Mouse (Mus musculus): ENCODE measurements around the gene Trpm1. TPM values are rescaled to one million over a fixed set of nuclear protein-coding genes. Genes with fewer than 3 reads are reported as not detected.

Gene Trpm1
- polyA plus RNA-seq, 2 experiments from 2014 or later: 9.7 to 9.9 TPM

DNA sequence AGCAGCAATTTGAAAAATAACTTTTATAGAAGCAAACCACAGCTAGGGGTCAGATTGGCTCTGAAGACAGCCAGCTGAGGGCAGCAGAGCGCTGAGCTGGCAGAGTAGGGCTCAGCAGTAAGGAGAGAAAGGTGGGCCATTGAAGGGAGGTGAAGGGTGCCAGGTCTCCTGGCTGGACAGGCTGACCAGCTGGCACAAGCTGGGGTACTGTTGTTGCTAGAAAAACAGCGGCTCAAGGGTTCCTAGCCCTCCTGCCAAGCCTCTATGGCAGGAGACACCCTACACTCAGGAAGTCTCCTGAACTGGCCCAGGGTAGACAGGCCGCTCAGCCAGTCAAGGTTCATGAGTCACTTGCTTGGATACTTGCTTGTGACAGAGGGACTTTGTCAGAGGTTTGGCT, 11.4 kb downstream of the Trpm1 start:
- ATAC-seq: peak; percentile 25

DNA sequence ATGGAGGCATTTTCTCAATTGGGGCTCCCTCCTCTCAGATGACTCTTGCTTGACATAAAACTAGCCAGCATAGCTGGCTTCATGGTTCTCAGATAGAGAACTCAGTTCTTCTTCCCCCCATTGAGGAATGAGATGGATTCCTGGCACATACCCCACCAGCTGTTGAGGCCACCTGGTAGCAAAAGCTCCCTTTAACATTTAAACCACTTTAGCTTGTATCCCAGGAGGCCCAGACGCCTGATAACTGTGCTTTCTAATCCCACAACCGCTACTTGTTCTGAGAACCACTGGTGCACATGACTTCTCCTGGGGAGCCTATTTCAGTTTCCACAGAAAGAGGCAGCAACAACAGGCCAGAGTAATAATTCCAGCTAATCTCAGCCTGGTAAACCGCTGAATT, 12.4 kb downstream of the Trpm1 start:
- ATAC-seq: no peak

DNA sequence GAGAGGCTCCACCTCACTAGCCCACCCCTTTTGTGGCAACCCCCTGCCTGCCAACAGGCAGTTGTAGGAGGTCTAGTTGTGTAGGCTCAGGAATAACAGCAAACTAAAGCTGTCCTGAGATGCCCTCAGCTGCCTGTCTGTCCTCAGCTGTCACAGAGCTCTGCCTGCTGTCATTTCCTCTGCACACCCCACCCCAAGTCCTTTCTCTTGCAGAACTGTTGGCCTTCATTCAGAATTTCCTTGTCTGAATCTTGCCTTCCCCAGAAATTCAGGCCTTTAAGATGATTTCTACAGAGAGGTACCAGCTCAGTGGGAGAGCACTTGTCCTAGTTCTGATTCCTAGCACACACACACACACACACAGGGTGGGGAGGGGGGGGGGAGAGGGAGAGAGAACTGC, 13.1 kb downstream of the Trpm1 start:
- ATAC-seq: no peak

DNA sequence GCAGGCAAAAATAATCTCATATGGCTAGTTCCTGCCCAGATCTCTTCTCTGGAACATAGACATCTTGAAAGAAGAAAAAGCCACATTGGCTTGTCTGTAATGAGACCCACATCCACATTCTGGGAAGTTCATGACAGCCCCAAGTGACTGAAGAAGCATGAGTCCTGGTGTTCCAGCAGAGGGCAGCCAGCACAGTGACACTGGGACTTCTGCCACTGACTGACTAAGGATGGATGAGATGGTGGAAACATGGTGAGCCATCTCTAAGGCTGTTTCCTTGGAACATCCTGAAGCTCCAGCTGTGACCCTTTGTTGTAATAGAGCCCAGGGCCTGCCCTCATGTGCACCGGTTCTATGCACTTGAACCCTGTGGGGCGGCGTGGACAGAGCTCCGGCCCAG, 25.7 kb downstream of the Trpm1 start:
- ATAC-seq: no peak

DNA sequence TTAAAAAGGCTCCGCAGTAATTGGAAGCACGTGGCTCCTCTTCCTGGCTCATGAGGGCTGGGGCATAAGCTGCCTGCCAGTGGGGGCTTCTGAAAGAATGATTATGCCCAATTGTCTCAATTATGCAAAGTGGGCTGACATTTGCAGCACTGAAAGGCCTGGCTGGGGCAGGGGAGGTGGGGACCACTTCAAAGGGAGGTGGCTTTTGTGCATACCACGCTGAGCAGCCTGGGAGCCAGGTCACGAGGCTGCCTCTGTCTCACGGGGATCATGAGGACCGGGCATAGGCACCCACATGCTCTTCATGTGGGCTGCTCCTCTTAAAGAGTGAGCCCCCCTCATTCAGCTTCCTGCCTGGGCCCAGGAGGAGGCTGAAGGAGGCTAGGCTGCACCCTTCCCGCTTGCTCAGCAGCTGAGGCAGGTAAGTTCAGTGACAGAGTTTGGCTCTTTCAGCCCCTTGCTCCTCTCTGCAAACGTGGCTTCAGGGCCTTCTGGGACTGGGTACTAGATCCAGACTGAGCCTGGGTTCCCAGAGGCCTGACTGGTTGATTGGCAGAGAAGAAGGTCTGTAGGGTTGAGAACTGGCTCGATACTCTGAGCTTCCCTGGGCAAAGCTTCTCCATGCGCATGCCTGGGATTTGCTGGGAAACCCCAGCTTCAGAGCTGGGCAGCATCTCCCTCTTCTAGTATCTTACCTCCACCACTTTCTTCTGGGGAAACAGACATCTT, 31.7 kb downstream of the Trpm1 start:
- ATAC-seq: peak; percentile 75

DNA sequence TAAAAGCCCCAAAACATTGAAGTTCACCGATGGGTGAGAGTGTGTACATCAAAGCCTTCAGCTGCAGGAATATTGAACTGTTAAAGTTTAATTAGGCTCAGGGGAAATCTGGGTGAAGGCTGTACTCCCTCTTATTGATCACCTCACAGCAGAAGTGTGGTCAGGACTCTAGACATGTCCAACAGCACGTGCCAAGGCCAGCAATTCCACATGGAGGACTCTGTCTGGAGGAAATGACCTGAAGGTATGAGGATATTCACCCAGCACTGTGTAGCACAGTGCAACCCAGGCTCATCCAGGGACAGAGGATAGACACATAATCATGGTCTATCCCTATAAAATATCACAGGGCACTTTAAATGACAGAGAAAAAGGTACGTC, 32.3 kb downstream of the Trpm1 start:
- no peak for ATAC-seq

DNA sequence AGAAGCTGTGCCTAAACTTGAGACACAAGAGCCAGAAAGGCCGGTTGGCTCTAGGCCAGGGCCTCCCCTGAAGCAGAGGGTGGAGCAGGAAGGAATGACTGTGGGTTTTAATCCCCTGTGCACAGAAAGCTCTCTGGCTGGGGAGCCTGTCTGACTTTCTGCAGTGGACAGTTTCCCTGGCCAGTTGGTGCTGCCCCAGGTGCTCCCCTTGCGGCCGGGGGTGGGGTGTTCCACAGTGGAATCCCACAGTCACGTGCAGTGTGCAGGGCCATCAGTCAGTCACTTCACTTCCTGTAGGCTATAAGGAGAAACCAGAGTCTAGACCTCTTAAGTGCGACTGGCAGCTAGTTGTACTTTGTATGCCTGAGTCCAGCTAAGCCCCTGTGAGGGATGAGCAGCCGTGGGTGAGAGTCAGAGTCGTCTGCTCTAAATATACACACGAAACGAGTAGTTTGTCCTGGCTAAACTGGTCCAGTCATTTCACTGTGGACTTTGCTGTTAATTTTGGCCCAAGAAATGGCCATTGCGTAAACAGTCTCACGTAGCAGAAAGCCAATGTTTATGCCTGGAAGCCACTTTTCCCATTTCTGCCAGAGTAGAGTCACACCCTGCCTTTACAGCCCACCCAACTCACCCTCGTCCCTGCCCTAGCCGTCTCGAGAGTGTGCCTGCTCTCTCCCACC, 38.8 kb downstream of the Trpm1 start:
- ATAC-seq: peak; percentile 48

DNA sequence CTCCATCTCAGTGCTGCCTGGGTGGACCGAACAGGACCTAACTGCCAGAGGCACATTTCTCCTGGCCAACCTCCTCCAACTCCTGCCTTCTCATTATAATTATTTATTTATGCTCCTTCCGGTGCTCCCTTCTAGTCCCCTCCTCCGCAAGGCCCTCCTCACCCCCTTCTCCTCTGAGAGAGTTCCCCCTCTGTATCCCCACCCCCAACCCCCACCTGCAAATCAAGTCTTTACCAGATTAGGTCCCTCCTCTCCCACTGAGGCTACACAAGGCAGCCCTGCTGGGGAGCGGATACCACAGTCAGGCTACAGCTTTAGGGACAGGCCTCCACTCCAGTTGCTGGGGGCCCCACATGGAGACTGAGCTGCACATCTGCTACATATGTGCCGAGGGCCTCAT, 39.8 kb downstream of the Trpm1 start:
- no peak for ATAC-seq

DNA sequence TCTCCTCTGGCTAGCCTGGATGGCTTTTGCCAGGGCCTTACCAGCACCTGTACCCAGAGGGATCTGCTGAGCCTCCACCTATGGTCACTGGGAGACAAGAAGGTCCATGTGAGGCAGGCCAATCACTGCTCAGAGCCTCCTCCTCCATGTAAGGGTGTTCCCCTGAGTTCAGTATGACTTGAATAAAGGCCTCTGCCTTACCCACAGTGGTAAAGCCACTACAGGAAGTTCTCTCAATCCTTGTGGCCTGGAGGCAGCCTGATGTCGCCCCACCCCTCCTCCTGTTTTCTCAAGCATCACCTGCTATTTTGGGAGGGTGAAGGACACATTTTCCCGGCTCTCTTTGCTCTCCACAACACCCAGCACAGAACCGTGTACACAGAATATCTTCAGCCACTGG, 42.5 kb downstream of the Trpm1 start:
- peak; percentile 74 for ATAC-seq

DNA sequence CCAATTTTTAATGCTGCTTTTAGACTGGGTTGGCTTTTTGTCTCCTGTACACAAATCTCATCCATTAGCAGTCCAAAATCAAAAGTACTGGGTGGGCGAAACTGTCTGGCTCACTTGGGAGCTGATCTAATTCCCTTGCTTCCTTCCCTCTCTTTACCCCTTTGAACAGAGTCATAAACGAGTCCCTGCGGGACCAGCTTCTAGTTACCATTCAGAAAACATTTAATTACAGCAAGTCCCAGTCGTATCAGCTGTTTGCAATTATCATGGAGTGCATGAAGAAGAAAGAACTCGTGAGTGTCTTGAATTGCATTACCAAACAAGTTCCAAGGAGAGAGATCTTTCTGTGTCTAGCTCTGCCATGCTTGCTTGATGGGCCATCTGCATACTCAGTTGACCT, 55.1 kb downstream of the Trpm1 start:
- ATAC-seq: no peak

DNA sequence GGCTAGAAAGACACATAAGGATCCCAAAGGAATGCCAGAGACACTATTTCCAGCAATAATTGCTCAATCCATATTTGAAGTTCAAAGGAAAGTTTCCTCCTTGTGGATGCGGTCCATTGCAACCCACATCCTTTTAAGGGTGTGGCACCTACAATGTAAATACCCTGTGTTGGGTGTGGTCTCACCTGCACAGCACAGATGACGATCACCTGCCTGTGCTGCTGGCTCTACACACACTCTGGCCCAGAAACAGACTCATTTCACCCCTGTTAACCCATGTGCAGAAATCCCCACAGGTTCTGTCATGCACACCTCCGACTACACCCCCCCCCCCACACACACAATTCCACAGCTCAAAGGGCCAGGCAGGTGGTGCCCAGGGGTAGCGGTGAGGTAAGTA, 59.2 kb downstream of the Trpm1 start:
- ATAC-seq: peak; percentile 34

DNA sequence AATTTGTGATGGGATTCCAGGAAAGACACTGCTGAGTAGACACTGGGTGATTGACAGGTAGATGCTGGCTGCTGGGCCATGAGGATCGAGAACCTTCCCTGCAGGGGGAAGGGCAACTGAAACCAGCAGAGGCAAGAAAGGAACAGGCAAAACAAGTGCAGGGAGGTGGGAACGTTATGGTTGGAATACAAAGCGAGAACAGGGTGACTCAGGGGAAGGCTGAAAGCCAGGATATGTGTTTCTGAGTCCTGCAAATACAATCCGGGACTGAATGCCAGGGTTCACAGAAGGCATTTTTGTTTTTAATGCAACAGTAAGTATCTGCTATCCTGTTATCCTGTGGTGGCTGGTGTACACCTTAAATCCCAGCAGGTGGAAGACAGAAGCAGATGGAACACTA, 60.4 kb downstream of the Trpm1 start:
- no peak for ATAC-seq

DNA sequence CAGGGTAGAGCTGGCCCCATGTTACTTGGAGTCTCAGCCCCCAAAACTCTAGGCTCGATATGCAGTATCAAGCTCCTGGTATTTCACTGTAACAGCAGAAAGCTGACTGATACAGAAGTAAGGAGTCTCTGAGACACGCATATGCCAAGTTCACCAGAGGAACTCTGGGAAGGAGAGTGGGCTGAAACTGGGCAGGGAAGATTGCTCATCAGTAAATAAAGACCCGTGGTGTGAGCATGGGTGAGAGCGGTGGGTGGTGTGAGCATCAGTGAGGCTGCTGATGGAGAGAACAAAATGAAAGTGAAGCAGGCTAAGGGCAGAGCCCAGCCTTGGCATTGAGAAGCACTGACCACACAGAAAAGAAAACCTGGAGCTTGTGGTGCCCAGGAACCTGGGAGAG, 62.0 kb downstream of the Trpm1 start:
- ATAC-seq: no peak

DNA sequence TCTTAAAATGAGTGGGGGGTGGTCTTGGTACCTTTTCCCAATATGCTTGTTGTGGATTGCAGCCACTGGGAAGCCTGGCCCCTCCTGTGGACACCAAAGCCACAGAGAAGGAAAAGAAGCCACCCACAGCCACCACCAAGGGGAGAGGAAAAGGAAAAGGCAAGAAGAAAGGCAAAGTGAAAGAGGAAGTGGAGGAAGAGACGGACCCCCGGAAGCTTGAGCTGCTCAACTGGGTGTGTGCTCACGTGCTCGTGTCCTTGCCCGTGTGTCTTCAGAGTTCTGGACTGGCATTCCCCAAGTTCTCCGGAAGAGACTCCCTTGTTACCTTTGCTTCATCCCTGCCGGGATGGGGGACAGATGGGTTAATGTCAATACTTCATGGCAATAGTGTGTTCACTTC, 63.8 kb downstream of the Trpm1 start:
- ATAC-seq: peak; percentile 57

DNA sequence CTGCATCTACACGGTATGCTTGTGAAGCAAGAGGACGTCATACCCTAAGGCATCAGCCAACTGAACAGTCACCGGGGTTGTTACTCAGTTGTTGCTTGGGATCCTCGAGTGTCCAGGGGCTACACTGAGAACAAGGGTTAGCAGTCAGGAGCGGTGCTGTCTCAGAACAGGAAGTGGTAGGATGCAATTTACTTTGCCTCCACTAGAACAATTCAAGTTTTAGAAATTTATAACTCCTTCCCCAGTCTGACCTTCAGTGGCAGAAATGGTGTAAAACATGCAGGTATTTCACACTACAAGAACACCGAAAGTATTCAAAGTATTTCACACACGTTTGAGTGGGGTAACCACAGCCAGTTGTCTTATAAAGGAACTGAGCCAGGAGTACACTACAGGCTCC, 66.1 kb downstream of the Trpm1 start:
- ATAC-seq: peak; percentile 64

DNA sequence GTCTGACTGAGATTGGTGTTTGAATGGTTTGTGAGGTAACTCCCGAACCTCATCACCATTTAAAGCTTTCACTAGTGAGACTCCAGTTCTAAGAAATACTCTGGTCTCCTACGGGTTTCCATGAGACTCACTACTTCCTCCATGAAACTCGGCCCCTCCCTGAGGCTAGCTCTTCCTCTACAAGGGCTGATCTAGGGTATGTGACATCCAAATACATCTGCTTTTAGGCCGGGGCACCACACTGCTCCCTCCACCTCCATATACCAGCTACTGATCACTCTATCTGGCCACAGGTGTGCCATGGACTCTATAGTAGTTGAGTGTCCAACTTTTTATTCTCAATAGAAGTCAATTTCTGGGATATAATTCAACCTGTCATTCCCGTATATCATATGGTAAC, 69.6 kb downstream of the Trpm1 start:
- ATAC-seq: no peak

DNA sequence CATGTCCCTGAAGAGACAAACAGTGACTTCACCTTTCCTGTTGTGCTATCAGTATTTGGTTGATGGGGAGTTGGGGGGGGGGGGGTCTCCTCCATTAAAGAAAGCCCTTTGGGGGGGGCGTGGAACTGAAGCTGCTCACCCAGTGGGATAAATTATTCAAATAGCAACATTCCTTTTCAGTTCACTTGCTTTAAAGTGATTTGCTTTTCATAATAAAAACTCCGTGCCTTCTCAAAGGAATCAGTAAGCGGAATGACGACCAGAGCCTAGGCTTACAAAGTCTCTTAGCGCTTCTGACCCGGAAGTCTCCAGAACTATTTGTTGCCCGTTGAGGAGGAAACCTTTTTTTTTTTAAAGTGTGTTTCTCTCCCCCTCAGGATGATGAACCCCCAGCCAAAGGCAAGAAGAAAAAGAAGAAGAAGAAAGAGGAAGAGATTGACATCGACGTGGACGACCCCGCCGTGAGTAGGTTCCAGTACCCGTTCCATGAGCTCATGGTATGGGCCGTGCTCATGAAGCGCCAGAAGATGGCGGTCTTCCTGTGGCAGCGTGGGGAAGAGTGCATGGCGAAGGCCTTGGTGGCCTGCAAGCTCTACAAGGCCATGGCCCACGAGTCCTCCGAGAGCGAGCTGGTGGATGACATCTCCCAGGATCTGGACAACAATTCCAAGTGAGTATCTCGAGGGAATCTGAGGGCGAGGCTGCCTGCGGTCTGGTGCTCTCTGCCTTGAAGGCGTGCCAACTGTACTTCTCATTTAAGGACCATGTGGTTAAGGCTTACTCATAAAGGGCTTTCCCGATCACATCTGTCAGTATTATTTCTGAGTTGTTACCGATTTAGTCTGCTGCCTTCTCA, 72.9 kb downstream of the Trpm1 start:
- ATAC-seq: peak; percentile 56

DNA sequence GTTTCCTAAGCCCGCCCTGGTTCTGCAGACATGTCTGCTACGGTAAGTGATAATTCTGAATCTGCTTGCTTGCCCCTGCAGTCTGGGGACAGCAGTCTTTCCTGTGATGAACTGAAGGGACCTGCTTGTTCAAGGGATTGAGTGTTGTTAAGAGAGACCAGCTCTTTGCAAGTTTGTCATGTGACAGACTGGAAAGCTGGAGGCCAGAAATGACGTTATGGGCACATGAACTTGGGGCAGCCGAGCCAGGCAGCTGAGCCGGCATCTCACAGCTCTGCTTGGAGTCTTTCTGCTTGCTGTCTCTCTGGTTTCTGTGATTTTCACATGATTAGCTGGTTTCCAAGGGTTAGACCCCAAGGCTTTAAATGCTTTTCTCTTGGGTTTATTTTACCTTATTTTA, 74.0 kb downstream of the Trpm1 start:
- ATAC-seq: no peak

DNA sequence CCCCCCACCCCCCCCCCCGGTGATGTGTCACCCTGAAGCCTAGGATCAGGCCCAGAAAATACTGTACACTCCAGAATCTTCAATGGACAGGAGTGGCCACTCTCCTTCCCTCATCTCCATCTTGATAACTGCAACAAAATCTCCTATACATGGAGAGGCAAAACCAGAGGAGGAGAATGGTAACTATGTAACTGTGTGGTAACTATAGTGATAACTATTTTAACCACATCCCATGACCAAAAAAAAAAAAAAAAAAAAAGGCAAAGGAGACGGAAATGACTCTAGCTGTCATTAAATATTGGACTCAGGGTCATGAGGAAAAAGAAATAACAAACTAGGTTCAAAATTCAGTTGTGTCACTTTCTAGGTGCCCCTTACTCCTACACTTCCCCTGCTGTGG, 74.7 kb downstream of the Trpm1 start:
- peak; percentile 62 for ATAC-seq

DNA sequence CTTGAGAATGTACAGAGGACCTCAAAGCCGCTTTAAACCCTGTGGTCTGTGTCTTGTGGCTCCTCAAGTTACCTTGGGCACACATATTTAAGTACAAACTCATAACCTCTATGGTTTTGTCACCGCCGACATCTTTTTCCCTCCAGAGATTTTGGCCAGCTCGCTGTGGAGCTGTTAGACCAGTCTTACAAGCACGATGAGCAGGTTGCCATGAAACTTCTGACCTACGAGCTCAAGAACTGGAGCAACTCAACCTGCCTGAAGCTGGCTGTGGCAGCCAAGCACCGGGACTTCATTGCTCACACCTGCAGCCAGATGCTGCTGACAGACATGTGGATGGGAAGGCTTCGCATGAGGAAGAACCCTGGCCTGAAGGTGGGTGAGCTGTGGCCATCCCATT, 76.3 kb downstream of the Trpm1 start:
- ATAC-seq: no peak

DNA sequence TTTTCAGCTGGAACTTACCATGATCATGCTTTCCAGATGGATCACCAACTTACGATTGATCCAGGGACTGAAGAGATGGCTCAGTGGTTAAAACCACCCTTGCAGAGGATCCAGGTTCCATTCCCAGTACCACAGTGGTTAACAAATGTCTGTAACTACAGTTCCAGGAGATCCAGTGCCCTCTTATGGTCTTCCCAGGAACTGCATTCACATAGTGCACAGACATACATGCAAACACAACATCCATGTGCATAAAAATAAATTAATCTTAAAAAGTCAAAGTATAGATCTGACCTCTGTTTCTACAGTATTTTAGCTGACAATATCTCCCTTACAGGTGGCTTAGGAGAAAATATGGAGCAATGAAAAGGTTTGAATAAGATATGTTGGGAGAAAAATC, 77.4 kb downstream of the Trpm1 start:
- no peak for ATAC-seq

DNA sequence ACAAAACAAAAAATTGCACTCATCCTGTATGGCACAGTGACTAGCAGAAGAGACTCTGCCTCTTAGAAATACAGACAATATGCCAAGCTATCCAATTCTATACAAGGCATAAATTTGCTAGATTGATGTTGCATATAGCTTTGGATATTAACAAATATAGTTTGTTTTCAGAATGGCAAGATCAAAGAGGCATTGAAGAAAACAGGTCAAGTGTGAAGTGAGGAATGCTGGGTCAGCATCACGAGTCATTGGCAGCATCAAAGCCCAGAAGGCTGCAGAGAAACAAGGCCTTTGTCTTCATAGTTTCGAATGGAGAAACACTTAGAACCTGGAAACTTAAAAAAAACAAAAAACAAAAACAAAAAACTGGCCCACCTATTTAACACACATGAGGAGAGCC, 78.4 kb downstream of the Trpm1 start:
- no peak for ATAC-seq

DNA sequence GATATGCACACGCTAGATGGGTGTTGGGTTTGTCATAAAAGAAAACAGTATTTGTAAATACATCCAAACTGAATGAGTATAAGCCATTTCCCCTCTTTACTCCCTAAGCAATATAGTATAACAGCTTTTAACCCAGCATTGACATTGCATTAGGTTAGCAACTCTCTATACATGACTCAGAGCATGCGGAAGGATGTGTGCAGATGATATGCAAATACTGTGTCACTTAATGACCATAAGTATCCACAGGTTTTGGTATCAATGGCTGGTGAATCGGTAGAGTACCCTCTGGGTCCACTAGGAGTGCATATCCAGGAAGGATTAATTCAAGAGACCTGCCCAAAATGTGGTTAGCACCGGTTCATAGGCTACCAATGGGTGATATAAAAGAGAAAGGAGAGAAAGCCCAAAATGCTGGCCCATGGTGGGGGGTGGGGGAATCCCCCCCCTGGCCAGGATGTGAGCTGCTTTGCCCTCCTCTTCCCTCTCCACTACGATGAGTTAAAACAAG, 80.7 kb downstream of the Trpm1 start:
- peak; percentile 34 for ATAC-seq

DNA sequence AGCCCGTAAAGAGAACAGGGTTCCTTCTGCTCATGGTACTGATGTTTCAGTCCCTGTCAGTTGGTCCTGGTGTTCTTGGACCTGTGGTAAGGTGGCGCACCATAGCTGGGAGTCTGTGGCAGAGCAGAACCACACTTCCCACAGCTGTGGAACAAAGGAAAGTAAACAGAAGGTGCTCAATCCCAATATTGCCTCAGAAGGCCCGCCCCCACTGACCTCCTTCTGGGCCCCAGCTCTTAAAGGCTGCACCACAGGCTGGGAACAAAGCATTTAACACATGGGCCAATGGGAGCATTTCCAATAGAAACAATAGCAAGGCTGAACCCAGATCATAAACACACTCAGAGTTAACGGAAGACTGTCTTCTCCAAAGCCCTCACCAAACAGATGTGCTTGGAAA, 82.9 kb downstream of the Trpm1 start:
- no peak for ATAC-seq
